Comparison of ENCODE assay signal across 10 mouse cellular contexts in the genomic region with DNA sequence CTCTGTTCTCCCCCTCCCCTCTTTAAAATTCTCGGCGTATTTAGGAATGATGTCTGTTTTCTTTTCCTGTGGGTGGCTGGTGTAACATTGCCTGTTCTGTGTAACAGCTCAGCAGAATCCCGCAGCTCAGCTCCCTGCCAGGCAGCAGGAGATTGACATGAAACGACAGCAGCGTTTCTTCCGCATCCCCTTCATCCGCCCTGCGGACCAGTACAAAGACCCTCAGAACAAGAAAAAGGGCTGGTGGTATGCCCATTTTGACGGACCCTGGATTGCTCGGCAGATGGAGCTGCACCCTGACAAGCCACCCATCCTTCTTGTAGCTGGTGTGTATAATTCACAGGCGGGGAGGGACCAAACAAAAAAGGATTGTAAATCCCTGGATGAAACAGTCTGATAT.
A peak's percentile ranks its signal among the peaks of the same experiment; 100 is the strongest.
DNase-seq lines count a peak whose midpoint lies in the region; ATAC-seq lines count a peak whose summit lies in the region.
"Had no signal": no experiment of that assay in that cellular context is flagged by ENCODE, and none has a peak within 500 bp of the region (broad histone marks: within the 10 kb centered on the region; RNA-seq: fewer than 3 reads in every experiment).

No protein-coding gene starts in this region.

- H3K36me3 ChIP-seq in midbrain, embryonic 11.5 days (ENCODE audit: control insufficient read depth, insufficient read depth, low read length) = no peaks in the 10 kb centered on the region
- no peaks in the 10 kb centered on the region for H3K36me3 ChIP-seq in midbrain, embryonic 10.5 days
- no peaks in the 10 kb centered on the region for H3K36me3 ChIP-seq in hindbrain, embryonic 11.5 days (ENCODE audit: control insufficient read depth, insufficient read depth, low read length)

- no peaks in the 10 kb centered on the region for H3K27me3 ChIP-seq in midbrain, embryonic 11.5 days (ENCODE audit: control insufficient read depth, insufficient read depth, low read length)
- H3K27me3 ChIP-seq in midbrain, embryonic 10.5 days (ENCODE audit: low read depth, poor library complexity, severe bottlenecking) = no peaks in the 10 kb centered on the region
- H3K27me3 ChIP-seq in hindbrain, embryonic 11.5 days (ENCODE audit: control insufficient read depth, insufficient read depth, low read length) = no peaks in the 10 kb centered on the region

- H3K4me1 ChIP-seq in midbrain, embryonic 11.5 days (ENCODE audit: control insufficient read depth, insufficient read depth, low read length) = no peaks in the 10 kb centered on the region
- H3K4me1 ChIP-seq in midbrain, embryonic 10.5 days = no peaks in the 10 kb centered on the region
- H3K4me1 ChIP-seq in hindbrain, embryonic 11.5 days (replicated peaks; ENCODE audit: control insufficient read depth, insufficient read depth, low read length) = no peaks in the 10 kb centered on the region

- no peak overlapping the region for H3K27ac ChIP-seq in midbrain, embryonic 11.5 days (ENCODE audit: low read depth, low read length)
- no peak overlapping the region for H3K27ac ChIP-seq in midbrain, embryonic 10.5 days (replicated peaks)
- no peak overlapping the region for H3K27ac ChIP-seq in hindbrain, embryonic 11.5 days (ENCODE audit: low read depth, low read length)

- no peak overlapping the region for H3K4me2 ChIP-seq in midbrain, embryonic 11.5 days
- H3K4me2 ChIP-seq in hindbrain, embryonic 11.5 days (replicated peaks; ENCODE audit: low read depth, low read length) = no peak overlapping the region
- H3K4me2 ChIP-seq: lung, embryonic 14.5 days had no signal

- H3K9me3 ChIP-seq in midbrain, embryonic 11.5 days (ENCODE audit: control insufficient read depth, low read length) = no peaks in the 10 kb centered on the region
- H3K9me3 ChIP-seq in midbrain, embryonic 10.5 days (replicated peaks) = no peaks in the 10 kb centered on the region
- H3K9me3 ChIP-seq in hindbrain, embryonic 11.5 days (ENCODE audit: control insufficient read depth, low read length) = no peaks in the 10 kb centered on the region

- no peak overlapping the region for H3K4me3 ChIP-seq in midbrain, embryonic 11.5 days (ENCODE audit: low read depth, low read length)
- no peak overlapping the region for H3K4me3 ChIP-seq in midbrain, embryonic 10.5 days
- H3K4me3 ChIP-seq in hindbrain, embryonic 11.5 days (ENCODE audit: low read depth, low read length) = no peak overlapping the region

- intact Hi-C loops in left cerebral cortex, postnatal 36 days (cut with DNase I) = loop anchor here (10.0 kb wide), 1 partner anchor 1318 kb away; no protein-coding TSS in a partner anchor

- DNase-seq in midbrain, embryonic 11.5 days (ENCODE audit: low spot score, missing footprints) = no peak
- DNase-seq in midbrain, embryonic 10.5 days (ENCODE audit: low spot score) = no peak
- DNase-seq in hindbrain, embryonic 11.5 days (ENCODE audit: low spot score) = peak; percentile 17
- DNase-seq in left cerebral cortex, postnatal 36 days (ENCODE audit: low spot score in 2 of 2) = peak; percentile 13 to 16
- DNase-seq in right cerebral cortex, postnatal 25 days = peak; percentile 21
- DNase-seq in spleen, adult 12 weeks (ENCODE audit: low spot score) = no peak
- DNase-seq: gastrocnemius, postnatal 36 days; kidney, adult 9 months; lung, embryonic 14.5 days had no signal

- 42% methylated on average over 11 of the region's 11 CpGs for WGBS in midbrain, embryonic 11.5 days
- WGBS in midbrain, embryonic 10.5 days = 56% methylated on average over 11 of the region's 11 CpGs
- WGBS in hindbrain, embryonic 11.5 days = 47% methylated on average over 11 of the region's 11 CpGs

- ATAC-seq in midbrain, embryonic 11.5 days (ENCODE audit: low FRiP score) = peak; percentile 52; the same call in 1 of the 2 replicates
- ATAC-seq in hindbrain, embryonic 11.5 days (ENCODE audit: low FRiP score) = 0 out of 2 replicates have a peak, but pooled peaks have one; percentile 25
- ATAC-seq in megakaryocyte, adult 5-6 weeks (ENCODE audit: poor library complexity, severe bottlenecking) = no peak

- no peak overlapping the region for H3K9ac ChIP-seq in midbrain, embryonic 11.5 days (ENCODE audit: low read length)
- no peak overlapping the region for H3K9ac ChIP-seq in hindbrain, embryonic 11.5 days (ENCODE audit: low read depth, low read length)
- H3K9ac ChIP-seq: lung, embryonic 14.5 days had no signal

Comparison
In these comparisons a context has a peak if more than half of its experiments do, and no peak if none do; other contexts are left out.
1. DNase-seq: peak in hindbrain, embryonic 11.5 days (single experiment), left cerebral cortex, postnatal 36 days (2 of 2) and right cerebral cortex, postnatal 25 days (single experiment); none in midbrain, embryonic 11.5 days (single experiment), midbrain, embryonic 10.5 days (single experiment) and spleen, adult 12 weeks (single experiment).